Mouse (Mus musculus) mouse embryonic stem cell (cell line): ENCODE data around the gene Zfp507.

Source experiments
- in situ Hi-C, 2 experiments: fragments of 300-500 bp; cut with MboI; formaldehyde crosslinking; loops; 1 replicate in 1 of 2; 3 replicates in 1 of 2; pipeline ENCODE4 v1.14.3; 2019 to 2020; ENCODE audit warnings: low sequenced_read_pairs in 2 of 2, low pct_unique_long_range_greater_than_20kb in 1 of 2, mixed read lengths in 1 of 2; ENCODE audit not compliant: unreplicated experiment in 1 of 2

The Zfp507 gene

GRCm38 (mm10) chr7:35802906-35803595, at the start of gene Zfp507:
Gene Zfp507, minus strand, starts transcription at chr7:35803003.
- in situ Hi-C loops = no loop called here

GRCm38 (mm10) chr7:35850426-35850825, 47.6 kb upstream of the Zfp507 start:
- in situ Hi-C loops = loop anchor here in 1 of 2 experiments (5.0 kb wide), 1 partner anchor 93 kb away; no protein-coding TSS in a partner anchor

GRCm38 (mm10) chr7:35848526-35848925, 45.7 kb upstream of the Zfp507 start:
- in situ Hi-C loops = no loop called here

- in situ Hi-C loops = no loop called here
Measured at GRCm38 (mm10) chr7:35840504-35840903, 37.7 kb upstream of the Zfp507 start.

- in situ Hi-C loops = no loop called here
Measured at GRCm38 (mm10) chr7:35836851-35837250, 34.0 kb upstream of the Zfp507 start.

GRCm38 (mm10) chr7:35836415-35836814, 33.6 kb upstream of the Zfp507 start:
- in situ Hi-C loops = no loop called here

GRCm38 (mm10) chr7:35830119-35830518, 27.3 kb upstream of the Zfp507 start:
- in situ Hi-C loops = no loop called here

- in situ Hi-C loops = no loop called here
Measured at GRCm38 (mm10) chr7:35823906-35824305, 21.1 kb upstream of the Zfp507 start.

- in situ Hi-C loops = no loop called here
Measured at GRCm38 (mm10) chr7:35822320-35822719, 19.5 kb upstream of the Zfp507 start.

- in situ Hi-C loops = no loop called here
Measured at GRCm38 (mm10) chr7:35821357-35821756, 18.6 kb upstream of the Zfp507 start.

GRCm38 (mm10) chr7:35819486-35819885, 16.7 kb upstream of the Zfp507 start:
- in situ Hi-C loops = no loop called here

GRCm38 (mm10) chr7:35814759-35815551, 12.2 kb upstream of the Zfp507 start:
- in situ Hi-C loops = no loop called here

GRCm38 (mm10) chr7:35813306-35813705, 10.5 kb upstream of the Zfp507 start:
- in situ Hi-C loops = no loop called here

GRCm38 (mm10) chr7:35810736-35811135, 7.9 kb upstream of the Zfp507 start:
- in situ Hi-C loops = no loop called here

GRCm38 (mm10) chr7:35804206-35804605, 1.4 kb upstream of the Zfp507 start:
- in situ Hi-C loops = no loop called here

- in situ Hi-C loops = no loop called here
Measured at GRCm38 (mm10) chr7:35802201-35802905, 450 bp downstream of the Zfp507 start.

- in situ Hi-C loops = no loop called here
Measured at GRCm38 (mm10) chr7:35796123-35796522, 6.7 kb downstream of the Zfp507 start.

- in situ Hi-C loops = no loop called here
Measured at GRCm38 (mm10) chr7:35794145-35794664, 8.6 kb downstream of the Zfp507 start.
